Mouse (Mus musculus): ENCODE data around the gene Actg1. TPM values are rescaled to one million over a fixed set of nuclear protein-coding genes. Genes with fewer than 3 reads are reported as not detected.

Gene Actg1
- 1,815 and 1,857 TPM in 2 replicates for polyA plus RNA-seq (2015; fragmentation: Nextera tagmentation; extraction: Ambion mirVana)

- DNase-seq (ENCODE audit: low spot score), result peak; percentile 95
Observed at GRCm38 (mm10) chr11:120347791-120348683, at the start of gene Actg1. TSS of gene Actg1 (minus strand) at chr11:120348542.

DNA sequence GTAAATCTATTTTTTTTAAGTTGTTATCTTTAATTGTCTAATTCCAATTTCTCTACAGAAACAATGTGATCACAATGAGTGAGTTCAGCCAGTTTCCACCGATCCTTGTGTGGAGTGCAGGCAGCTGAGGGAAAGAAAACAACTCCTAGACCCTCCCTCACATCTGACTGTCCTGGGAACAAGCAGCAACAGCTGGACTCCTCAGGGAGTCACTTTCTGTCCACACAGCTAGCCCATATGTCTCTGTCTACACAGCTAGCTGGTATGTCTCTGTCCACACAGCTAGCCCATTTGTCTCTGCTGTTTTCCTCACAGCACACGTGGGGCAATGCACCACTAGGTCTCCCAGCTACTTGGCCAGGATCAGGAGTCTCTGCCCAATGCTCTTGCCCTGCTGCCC lies 49.3 kb upstream of the Actg1 start:
- no peak for DNase-seq (ENCODE audit: low spot score)

DNA sequence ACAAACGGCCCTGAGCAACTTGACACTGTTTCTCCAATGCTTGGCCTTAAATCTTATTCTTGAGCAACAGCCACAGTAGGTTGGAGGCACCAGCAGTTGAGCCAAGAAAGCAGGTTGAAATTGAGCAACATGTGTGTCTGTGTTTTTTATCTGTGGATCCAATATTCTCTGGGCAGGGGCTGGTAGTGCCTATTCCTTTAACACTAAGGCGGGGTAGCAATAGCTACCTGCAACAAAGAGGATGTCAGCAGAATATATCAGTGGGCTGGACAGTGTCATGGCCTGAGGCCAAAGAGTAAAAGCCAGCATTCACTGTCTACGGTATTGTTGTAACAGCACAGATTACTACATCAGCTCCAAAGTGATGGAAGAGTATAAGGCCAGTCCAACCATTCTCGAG lies 47.3 kb upstream of the Actg1 start:
- no peak for DNase-seq (ENCODE audit: low spot score)

DNA sequence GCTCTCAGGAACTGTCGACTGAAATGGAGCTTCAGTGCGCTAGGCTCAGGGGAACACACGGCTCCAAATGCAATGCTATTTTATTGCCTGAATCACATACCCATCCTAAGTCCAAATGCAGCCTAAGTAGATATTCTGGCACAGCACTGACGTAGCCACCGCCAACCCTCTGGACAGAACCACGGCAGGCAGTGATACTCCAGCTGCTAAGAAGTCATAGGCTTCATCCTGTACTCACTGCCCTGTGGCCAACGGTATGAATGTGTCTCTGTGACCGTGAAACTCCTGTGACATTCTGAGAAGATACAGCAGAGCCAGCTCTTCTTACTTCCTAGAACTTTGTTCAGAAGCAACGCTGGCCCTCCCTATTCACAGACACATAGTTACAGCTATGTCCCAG lies 40.2 kb upstream of the Actg1 start:
- DNase-seq (ENCODE audit: low spot score), result no peak

DNA sequence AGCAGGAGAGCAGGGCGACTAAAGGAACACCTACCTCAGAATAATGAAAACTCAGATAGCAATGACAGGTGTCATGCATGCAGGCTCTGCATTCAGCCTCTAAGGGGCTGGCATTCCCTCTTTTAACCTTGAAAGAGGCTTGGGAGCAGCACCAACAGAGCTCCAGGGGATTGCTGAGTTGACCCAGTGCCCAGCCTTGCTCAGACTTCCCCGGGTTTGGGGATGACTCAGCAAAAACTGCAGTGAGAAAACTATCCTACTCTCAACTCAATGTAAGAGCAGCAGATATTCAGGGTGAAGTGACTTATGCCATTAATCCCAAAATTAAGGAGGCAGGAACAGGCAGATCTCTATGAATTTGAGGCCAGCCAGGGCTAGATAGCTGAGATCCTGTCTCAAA lies 38.8 kb upstream of the Actg1 start:
- DNase-seq (ENCODE audit: low spot score), result no peak

- DNase-seq (ENCODE audit: low spot score), result no peak
Observed at GRCm38 (mm10) chr11:120386632-120387031, 38.3 kb upstream of the Actg1 start.

DNA sequence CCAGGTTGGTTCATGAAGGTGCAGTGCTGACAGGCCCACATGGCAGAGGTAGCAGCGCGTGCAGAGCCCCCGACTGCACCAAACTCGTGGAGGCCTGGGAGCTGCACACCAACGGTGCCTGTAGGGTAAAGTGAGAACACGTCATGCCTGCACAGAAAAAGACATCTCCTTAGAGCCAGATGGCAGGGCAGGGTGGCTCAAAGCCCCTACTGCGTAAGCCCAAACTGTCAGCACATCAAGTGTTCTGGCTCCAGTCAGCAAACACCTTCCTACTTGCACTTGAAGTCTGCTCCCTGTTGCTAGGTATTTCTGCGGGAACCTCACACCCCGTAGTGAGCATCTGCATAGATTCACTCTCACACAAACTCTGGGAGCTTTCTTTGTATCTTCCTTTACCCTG lies 34.2 kb upstream of the Actg1 start:
- no peak for DNase-seq (ENCODE audit: low spot score)

DNA sequence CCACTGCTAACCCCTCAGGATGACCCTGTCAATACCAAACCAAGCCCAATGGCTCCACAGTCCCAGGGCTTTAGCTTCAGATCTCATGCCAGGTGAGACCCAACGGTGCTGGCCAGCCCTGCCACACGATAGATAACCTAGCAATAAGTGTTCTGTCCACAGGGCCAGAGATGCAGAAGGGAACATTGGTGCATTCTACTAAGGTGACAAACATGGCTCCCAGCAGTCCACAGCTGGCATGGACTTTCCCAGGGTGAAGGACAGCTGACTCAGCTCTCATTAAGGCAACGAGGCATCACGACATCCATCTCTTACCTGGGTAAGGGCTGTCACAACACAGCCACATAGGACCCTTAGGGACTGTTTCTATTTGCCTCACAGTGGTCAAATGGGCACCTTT lies 32.8 kb upstream of the Actg1 start:
- no peak for DNase-seq (ENCODE audit: low spot score)

- no peak for DNase-seq (ENCODE audit: low spot score)
Observed at GRCm38 (mm10) chr11:120380271-120380670, 31.9 kb upstream of the Actg1 start.

- DNase-seq (ENCODE audit: low spot score), result peak; percentile 95
Observed at GRCm38 (mm10) chr11:120378611-120379540, 30.5 kb upstream of the Actg1 start, which contains the start of gene Faap100. TSS of gene Faap100 (minus strand) at chr11:120378764.

GRCm38 (mm10) chr11:120378031-120378610 lies 29.8 kb upstream of the Actg1 start:
- no peak for DNase-seq (ENCODE audit: low spot score)

DNA sequence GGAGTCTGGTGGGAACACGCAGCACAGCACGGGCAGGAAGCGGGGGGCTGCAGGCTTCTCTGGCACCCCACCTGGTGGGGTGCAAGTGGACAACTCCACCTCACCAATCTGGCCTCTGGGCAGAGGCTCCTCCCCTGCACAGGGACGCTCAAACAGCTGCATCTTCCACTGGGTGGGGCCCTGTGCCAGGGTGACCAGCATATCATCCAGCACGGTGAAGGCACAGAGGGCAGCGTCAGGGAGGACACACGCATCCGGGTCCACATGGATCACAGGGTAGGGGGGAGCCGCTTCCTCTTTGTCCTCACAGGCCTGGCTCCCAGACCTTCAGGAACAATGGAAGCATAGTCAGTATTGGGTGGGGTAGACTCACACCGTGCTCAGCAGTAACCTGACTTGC lies 29.0 kb upstream of the Actg1 start:
- no peak for DNase-seq (ENCODE audit: low spot score)

GRCm38 (mm10) chr11:120376302-120377160 lies 28.2 kb upstream of the Actg1 start:
- no peak for DNase-seq (ENCODE audit: low spot score)

- DNase-seq (ENCODE audit: low spot score), result no peak
Observed at GRCm38 (mm10) chr11:120375324-120375723, 27.0 kb upstream of the Actg1 start.

GRCm38 (mm10) chr11:120373820-120374586 lies 25.7 kb upstream of the Actg1 start:
- no peak for DNase-seq (ENCODE audit: low spot score)

- no peak for DNase-seq (ENCODE audit: low spot score)
Observed at GRCm38 (mm10) chr11:120373025-120373424, 24.7 kb upstream of the Actg1 start.

GRCm38 (mm10) chr11:120369656-120370055 lies 21.3 kb upstream of the Actg1 start:
- DNase-seq (ENCODE audit: low spot score), result peak; percentile 65

GRCm38 (mm10) chr11:120366443-120367027 lies 18.2 kb upstream of the Actg1 start:
- no peak for DNase-seq (ENCODE audit: low spot score)

GRCm38 (mm10) chr11:120362891-120363290 lies 14.5 kb upstream of the Actg1 start:
- no peak for DNase-seq (ENCODE audit: low spot score)

Data from thymus, postnatal 0 days (tissue).